Mouse (Mus musculus): Measurements from ENCODE around the gene Egfl7.

GRCm38 (mm10) chr2:26540721-26541120, 39.1 kb upstream of the Egfl7 start:
- no peak for TF ChIP-seq CTCF (IDR thresholded peaks at IDR 0.05; ENCODE audit: extremely low read depth, insufficient read depth, insufficient read length, insufficient replicate concordance)
- no peak for TF ChIP-seq POLR2A (IDR thresholded peaks at IDR 0.05; ENCODE audit: low read depth, low read length)
